Mouse (Mus musculus): ENCODE results near the gene Dirc2. TPM values are rescaled to one million over a fixed set of nuclear protein-coding genes. Genes with fewer than 3 reads are reported as not detected.

The Dirc2 gene
- total and polyA plus RNA-seq, 2 experiments from 2014 or later: 35.5 to 70.8 TPM

GRCm38 (mm10) chr16:35713606-35714005 lies 55.5 kb downstream of the Dirc2 start:
- Histone ChIP-seq H3K27me3 (ENCODE audit: insufficient read depth, low read length) (no peaks in the 10 kb centered on the region), H3K4me1 (ENCODE audit: insufficient read depth, low read length) (no peaks in the 10 kb centered on the region), H3K4me2 (ENCODE audit: low read depth, low read length) (no peak overlapping the region), H3K27ac (no peak overlapping the region), H3K4me3 (ENCODE audit: low read length) (no peak overlapping the region), H3K36me3 (ENCODE audit: insufficient read depth, low read length) (peaks cover 4% of the 10 kb centered on the region), H3K9me3 (ENCODE audit: low read length) (no peaks in the 10 kb centered on the region), H3K9ac (replicated peaks; ENCODE audit: low read length) (no peak overlapping the region)
- ATAC-seq (no peak), DNase-seq (ENCODE audit: low spot score) (no peak)
- 66% methylated on average over 7 of the region's 7 CpGs for WGBS
- no peak for TF ChIP-seq CTCF (IDR thresholded peaks at IDR 0.05; ENCODE audit: low read depth)

GRCm38 (mm10) chr16:35711004-35711403 lies 58.2 kb downstream of the Dirc2 start:
- DNase-seq (ENCODE audit: low spot score) (peak; percentile 32), ATAC-seq (peak; percentile 48; the same call in 1 of the 2 replicates)
- no peak overlapping the region for H3K27ac ChIP-seq
- no peaks in the 10 kb centered on the region for H3K9me3 ChIP-seq (ENCODE audit: low read length)
- no peak overlapping the region for H3K9ac ChIP-seq (replicated peaks; ENCODE audit: low read length)
- H3K27me3 ChIP-seq (ENCODE audit: insufficient read depth, low read length): no peaks in the 10 kb centered on the region
- H3K4me2 ChIP-seq (ENCODE audit: low read depth, low read length): no peak overlapping the region
- peaks cover 4% of the 10 kb centered on the region for H3K36me3 ChIP-seq (ENCODE audit: insufficient read depth, low read length)
- 35% methylated on average over 7 of the region's 7 CpGs for WGBS
- H3K4me1 ChIP-seq (ENCODE audit: insufficient read depth, low read length): no peaks in the 10 kb centered on the region
- H3K4me3 ChIP-seq (ENCODE audit: low read length): no peak overlapping the region
- TF ChIP-seq CTCF (IDR thresholded peaks at IDR 0.05; ENCODE audit: low read depth): no peak

GRCm38 (mm10) chr16:35707004-35707403 lies 62.2 kb downstream of the Dirc2 start:
- Histone ChIP-seq H3K4me3 (ENCODE audit: low read length) (no peak overlapping the region), H3K36me3 (ENCODE audit: insufficient read depth, low read length) (no peaks in the 10 kb centered on the region; the same call in 1 of the 2 replicates), H3K4me2 (ENCODE audit: low read depth, low read length) (no peak overlapping the region), H3K9me3 (ENCODE audit: low read length) (no peaks in the 10 kb centered on the region), H3K9ac (replicated peaks; ENCODE audit: low read length) (no peak overlapping the region), H3K27me3 (ENCODE audit: insufficient read depth, low read length) (no peaks in the 10 kb centered on the region), H3K4me1 (ENCODE audit: insufficient read depth, low read length) (no peaks in the 10 kb centered on the region), H3K27ac (no peak overlapping the region)
- TF ChIP-seq CTCF (IDR thresholded peaks at IDR 0.05; ENCODE audit: low read depth): no peak
- 91% methylated on average over 5 of the region's 5 CpGs for WGBS
- DNase-seq (ENCODE audit: low spot score) (no peak), ATAC-seq (no peak)

- WGBS: 64% methylated on average over 14 of the region's 14 CpGs
- DNase-seq (ENCODE audit: low spot score): no peak
- no peak for TF ChIP-seq CTCF (IDR thresholded peaks at IDR 0.05; ENCODE audit: low read depth)
These were observed 64.4 kb downstream of the Dirc2 start for GRCm38 (mm10) chr16:35704796-35705195.

GRCm38 (mm10) chr16:35703763-35704679 lies 65.1 kb downstream of the Dirc2 start:
- Histone ChIP-seq H3K27ac (no peak overlapping the region), H3K4me1 (ENCODE audit: insufficient read depth, low read length) (no peaks in the 10 kb centered on the region), H3K36me3 (ENCODE audit: insufficient read depth, low read length) (no peaks in the 10 kb centered on the region; the same call in 1 of the 2 replicates), H3K9me3 (ENCODE audit: low read length) (no peaks in the 10 kb centered on the region), H3K27me3 (ENCODE audit: insufficient read depth, low read length) (no peaks in the 10 kb centered on the region), H3K4me3 (ENCODE audit: low read length) (no peak overlapping the region), H3K9ac (replicated peaks; ENCODE audit: low read length) (no peak overlapping the region), H3K4me2 (ENCODE audit: low read depth, low read length) (no peak overlapping the region)
- TF ChIP-seq CTCF (IDR thresholded peaks at IDR 0.05; ENCODE audit: low read depth): no peak
- ATAC-seq: peak; percentile 70; the same call in 1 of the 2 replicates
- WGBS: 49% methylated on average over 16 of the region's 16 CpGs
- no peak for DNase-seq (ENCODE audit: low spot score)

More at GRCm38 (mm10) chr16:35704796-35705195, 64.4 kb downstream of the Dirc2 start:
- Histone ChIP-seq H3K4me2 (ENCODE audit: low read depth, low read length) (no peak overlapping the region), H3K9me3 (ENCODE audit: low read length) (no peaks in the 10 kb centered on the region), H3K27me3 (ENCODE audit: insufficient read depth, low read length) (no peaks in the 10 kb centered on the region), H3K4me1 (ENCODE audit: insufficient read depth, low read length) (no peaks in the 10 kb centered on the region), H3K9ac (replicated peaks; ENCODE audit: low read length) (no peak overlapping the region), H3K36me3 (ENCODE audit: insufficient read depth, low read length) (no peaks in the 10 kb centered on the region; the same call in 1 of the 2 replicates), H3K27ac (no peak overlapping the region), H3K4me3 (ENCODE audit: low read length) (no peak overlapping the region)
- ATAC-seq: no peak

- H3K36me3 ChIP-seq (ENCODE audit: insufficient read depth, low read length): peaks cover 9% of the 10 kb centered on the region; the same call in 1 of the 2 replicates
- no peaks in the 10 kb centered on the region for H3K9me3 ChIP-seq (ENCODE audit: low read length)
- no peak overlapping the region for H3K27ac ChIP-seq
- no peak overlapping the region for H3K9ac ChIP-seq (replicated peaks; ENCODE audit: low read length)
- 55% methylated on average over 11 of the region's 11 CpGs for WGBS
- H3K4me2 ChIP-seq (ENCODE audit: low read depth, low read length): no peak overlapping the region
- no peak for ATAC-seq
- H3K27me3 ChIP-seq (ENCODE audit: insufficient read depth, low read length): no peaks in the 10 kb centered on the region
- no peak overlapping the region for H3K4me3 ChIP-seq (ENCODE audit: low read length)
- DNase-seq (ENCODE audit: low spot score): no peak
- H3K4me1 ChIP-seq (ENCODE audit: insufficient read depth, low read length): no peaks in the 10 kb centered on the region
- TF ChIP-seq CTCF (IDR thresholded peaks at IDR 0.05; ENCODE audit: low read depth): no peak
These were observed 67.3 kb downstream of the Dirc2 start for GRCm38 (mm10) chr16:35701823-35702222.

- ATAC-seq: no peak
- Histone ChIP-seq H3K36me3 (ENCODE audit: insufficient read depth, low read length) (peaks cover 15% of the 10 kb centered on the region; the same call in 1 of the 2 replicates), H3K4me1 (ENCODE audit: insufficient read depth, low read length) (no peaks in the 10 kb centered on the region), H3K9ac (replicated peaks; ENCODE audit: low read length) (no peak overlapping the region), H3K9me3 (ENCODE audit: low read length) (no peaks in the 10 kb centered on the region), H3K27ac (no peak overlapping the region), H3K4me3 (ENCODE audit: low read length) (no peak overlapping the region), H3K27me3 (ENCODE audit: insufficient read depth, low read length) (no peaks in the 10 kb centered on the region), H3K4me2 (ENCODE audit: low read depth, low read length) (no peak overlapping the region)
- TF ChIP-seq CTCF (IDR thresholded peaks at IDR 0.05; ENCODE audit: low read depth): no peak
- 93% methylated on average over 2 of the region's 2 CpGs for WGBS
- no peak for DNase-seq (ENCODE audit: low spot score)
These were observed 73.1 kb downstream of the Dirc2 start for GRCm38 (mm10) chr16:35696103-35696502.

Data from hindbrain, postnatal 0 days (tissue).